Comparison of ENCODE assay signal across 18 mouse cellular contexts in genomic region chr6:129747654-129748032, GRCm38 (mm10). TPM values are rescaled to one million over a fixed set of nuclear protein-coding genes. Genes with fewer than 3 reads are reported as not detected.
"Had no signal": no experiment of that assay in that cellular context is flagged by ENCODE, and none has a peak within 500 bp of the region (broad histone marks: within the 10 kb centered on the region; RNA-seq: fewer than 3 reads in every experiment).

No protein-coding gene starts in this region.

- H3K36me3 ChIP-seq: limb, embryonic 10.5 days; midbrain, embryonic 12.5 days; neural tube, embryonic 13.5 days had no signal

- ATAC-seq: intestine, postnatal 0 days; midbrain, embryonic 16.5 days had no signal

- H3K27me3 ChIP-seq: midbrain, embryonic 12.5 days; neural tube, embryonic 13.5 days had no signal

- DNase-seq: kidney, adult 8-10 months; lung, embryonic 14.5 days; lung, postnatal 10 days; lung, postnatal 4 days; right cerebral cortex, adult 18-20 months; right cerebral cortex, postnatal 25 days; thymus, adult 18-20 months; thymus, postnatal 25 days had no signal

RNA-seq across cellular contexts. Expression of gene Klri2, which starts 7.4 kb away (rescaled TPM):
- total RNA-seq: layer of hippocampus, adult 8-10 months; layer of hippocampus, postnatal 14 days; left cerebral cortex, adult 18-20 months had no signal

RNA-seq across cellular contexts. Expression of gene Klri1, which starts 30.7 kb away (rescaled TPM):
- total RNA-seq: layer of hippocampus, adult 8-10 months; layer of hippocampus, postnatal 14 days; left cerebral cortex, adult 18-20 months; left cerebral cortex, postnatal 10 days had no signal

RNA-seq across cellular contexts. Expression of gene Gm156, which starts 36.4 kb away (rescaled TPM):
- total RNA-seq: layer of hippocampus, adult 8-10 months; layer of hippocampus, postnatal 14 days; left cerebral cortex, adult 18-20 months; left cerebral cortex, postnatal 10 days; megakaryocyte-erythroid progenitor cell, adult 5-6 weeks had no signal
